Mouse (Mus musculus) colon, adult 2 months (tissue): ENCODE results near the gene Olfr143. TPM values are rescaled to one million over a fixed set of nuclear protein-coding genes. Genes with fewer than 3 reads are reported as not detected.

Source experiments
- polyA plus RNA-seq: library from polyadenylated mRNA; depleted of rRNA; stranded (reverse); fragments of >200 nt; gene quantifications from 2 replicates; pipeline ENCODE4 v1.2.3, GENCODE M21; 2012; rRNA removed

Olfr143 gene
- not detected in 2 replicates for polyA plus RNA-seq

DNA sequence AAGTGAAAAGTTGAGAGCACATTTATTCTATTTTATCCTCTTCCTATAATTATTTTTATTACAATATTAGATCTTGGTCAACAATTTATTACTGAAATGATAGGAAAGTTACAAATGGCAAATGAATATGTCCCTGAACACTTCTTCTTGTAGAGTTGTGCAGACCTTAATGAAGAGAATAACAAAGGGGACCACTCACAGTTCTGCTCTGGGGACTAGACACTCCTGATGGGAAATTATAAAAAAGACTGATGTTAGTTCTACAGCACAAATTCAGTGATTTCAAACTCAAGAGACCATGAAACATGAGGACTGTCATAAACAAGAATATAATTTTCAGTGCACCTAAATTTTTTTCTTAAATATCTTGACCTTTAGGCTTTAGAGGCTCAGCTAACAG, at the start of gene Olfr143:
Gene Olfr143 (plus strand): TSS at position 301 of the 400 bp plus-strand sequence.

GRCm38 (mm10) chr9:38208065-38208464, 44.5 kb upstream of the Olfr143 start, which contains the start of gene Olfr893:
Gene Olfr893 (plus strand): TSS chr9:38208365.

DNA sequence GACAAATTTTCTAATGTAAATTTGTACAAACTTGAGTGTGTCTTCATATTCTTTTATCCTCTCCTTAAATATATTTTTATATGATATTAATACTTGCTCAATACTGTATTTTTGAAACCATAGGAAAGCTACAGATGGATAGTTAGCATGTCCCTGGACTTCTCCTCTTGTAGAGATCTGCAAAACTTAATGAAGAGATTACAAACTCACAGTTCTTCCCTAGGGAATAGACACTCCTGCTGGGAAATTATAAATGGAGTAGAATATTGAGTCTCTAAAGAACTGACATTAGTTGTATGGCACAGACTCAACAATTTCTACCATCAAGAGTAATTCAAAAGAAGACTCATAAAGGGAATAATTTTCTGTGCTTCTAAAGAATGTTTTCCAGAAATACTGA, 34.8 kb upstream of the Olfr143 start, which contains the start of gene Olfr894:
Gene Olfr894 (plus strand): TSS at position 301 of the 400 bp plus-strand sequence.

DNA sequence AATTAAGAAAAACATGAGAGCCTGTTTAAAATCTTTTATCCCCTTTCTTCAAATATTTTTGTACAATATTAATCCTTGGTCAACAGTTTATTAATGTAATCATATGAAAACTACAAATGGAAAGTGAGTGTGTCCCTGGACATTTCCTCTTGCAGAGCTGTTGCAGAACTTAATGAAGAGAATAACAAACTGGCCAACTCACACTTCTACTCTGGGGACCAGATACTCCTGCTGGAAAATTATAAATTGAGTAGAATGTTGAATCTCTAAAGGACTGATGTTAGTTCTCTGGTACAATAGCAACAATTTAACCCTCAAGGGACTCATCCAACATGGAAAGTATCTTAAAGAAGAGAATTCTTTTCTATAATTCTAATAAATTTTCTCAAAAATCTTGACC, 15.0 kb downstream of the Olfr143 start, which contains the start of gene Olfr895:
Gene Olfr895 (plus strand): TSS at position 301 of the 400 bp plus-strand sequence.

GRCm38 (mm10) chr9:38290807-38291206, 38.2 kb downstream of the Olfr143 start, which contains the start of gene Olfr896-ps1:
Gene Olfr896-ps1 (plus strand): TSS chr9:38291107.

Other genes starting within 250 kb of the Olfr143 start
- gene Olfr883, start 227.0 kb upstream of the Olfr143 start, polyA plus RNA-seq = not detected in 2 replicates
- not detected in 2 replicates for gene Olfr884, start 206.2 kb upstream of the Olfr143 start, polyA plus RNA-seq
- not detected in 2 replicates for gene Olfr885, start 191.5 kb upstream of the Olfr143 start, polyA plus RNA-seq
- not detected in 2 replicates for gene Olfr887, start 168.7 kb upstream of the Olfr143 start, polyA plus RNA-seq
- gene Olfr888, start 144.6 kb upstream of the Olfr143 start, polyA plus RNA-seq = not detected in 2 replicates
- gene Olfr889, start 137.6 kb upstream of the Olfr143 start, polyA plus RNA-seq = not detected in 2 replicates
- not detected in 2 replicates for gene Olfr890, start 110.3 kb upstream of the Olfr143 start, polyA plus RNA-seq
- not detected in 2 replicates for gene Olfr891, start 72.0 kb upstream of the Olfr143 start, polyA plus RNA-seq
- not detected in 2 replicates for gene Olfr893, start 44.4 kb upstream of the Olfr143 start, polyA plus RNA-seq
- gene Olfr894, start 34.7 kb upstream of the Olfr143 start, polyA plus RNA-seq = not detected in 2 replicates
- gene Olfr895, start 15.1 kb downstream of the Olfr143 start, polyA plus RNA-seq = not detected in 2 replicates
- not detected in 2 replicates for gene Olfr896-ps1, start 38.3 kb downstream of the Olfr143 start, polyA plus RNA-seq
- gene Olfr25, start 76.3 kb downstream of the Olfr143 start, polyA plus RNA-seq = not detected in 2 replicates
- not detected in 2 replicates for gene Olfr898, start 95.6 kb downstream of the Olfr143 start, polyA plus RNA-seq
- not detected in 2 replicates for gene Olfr250, start 114.1 kb downstream of the Olfr143 start, polyA plus RNA-seq
- gene Olfr251, start 124.3 kb downstream of the Olfr143 start, polyA plus RNA-seq = not detected in 2 replicates
- not detected in 2 replicates for gene Olfr147, start 148.9 kb downstream of the Olfr143 start, polyA plus RNA-seq
- gene Olfr901, start 176.7 kb downstream of the Olfr143 start, polyA plus RNA-seq = not detected in 2 replicates
- gene Olfr902, start 194.9 kb downstream of the Olfr143 start, polyA plus RNA-seq = not detected in 2 replicates
- gene Olfr904, start 210.4 kb downstream of the Olfr143 start, polyA plus RNA-seq = not detected in 2 replicates
- not detected in 2 replicates for gene Olfr905, start 218.3 kb downstream of the Olfr143 start, polyA plus RNA-seq
- gene Olfr906, start 234.3 kb downstream of the Olfr143 start, polyA plus RNA-seq = not detected in 2 replicates
- gene Olfr907, start 243.0 kb downstream of the Olfr143 start, polyA plus RNA-seq = not detected in 2 replicates